Mouse (Mus musculus) stomach, embryonic 14.5 days (tissue): ENCODE measurements around the gene Mfsd6. TPM values are rescaled to one million over a fixed set of nuclear protein-coding genes. Genes with fewer than 3 reads are reported as not detected.

Source experiments
- ATAC-seq: fragments of 200-750 bp; cut with Nextera tagmentation; 2 replicates; pipeline ENCODE4 v1.8.0; 2017; ENCODE audit warnings: low read depth, moderate TSS enrichment; ENCODE audit not compliant: insufficient number of reproducible peaks, insufficient read depth, low FRiP score
- H3K27ac ChIP-seq: fragments of 300-500 bp; sonication (generic); 2 replicates; pipeline ENCODE4 v1.5.1; 2014; ENCODE audit warnings: mild to moderate bottlenecking, low read length, moderate library complexity, mixed read lengths
- H3K27me3 ChIP-seq: fragments of 300-500 bp; sonication (generic); 2 replicates; pipeline ENCODE4 v1.6.1; 2014; ENCODE audit warnings: low read length, control low read depth, mixed read lengths; ENCODE audit not compliant: control insufficient read depth, insufficient read depth
- H3K36me3 ChIP-seq: fragments of 300-500 bp; sonication (generic); 2 replicates; pipeline ENCODE4 v1.6.1; 2014; ENCODE audit warnings: mild to moderate bottlenecking, control low read depth, low read length, moderate library complexity, mixed read lengths; ENCODE audit not compliant: control insufficient read depth, insufficient read depth
- H3K4me1 ChIP-seq: fragments of 300-500 bp; sonication (generic); 2 replicates; pipeline ENCODE4 v1.6.1; 2014; ENCODE audit warnings: low read length, control low read depth, mixed read lengths; ENCODE audit not compliant: control insufficient read depth, insufficient read depth
- H3K4me2 ChIP-seq: fragments of 300-500 bp; sonication (generic); replicated peaks from 2 replicates; pipeline ENCODE4 v1.6.1; 2014; ENCODE audit warnings: low read depth, low read length, control low read depth
- H3K4me3 ChIP-seq: fragments of 300-500 bp; sonication (generic); 2 replicates; pipeline ENCODE4 v1.5.1; 2014; ENCODE audit warnings: low read depth, low read length, control low read depth
- H3K9ac ChIP-seq: fragments of 300-500 bp; sonication (generic); replicated peaks from 2 replicates; pipeline ENCODE4 v1.6.1; 2014; ENCODE audit warnings: low read depth, mild to moderate bottlenecking, control low read depth, low read length, moderate library complexity, mixed read lengths
- H3K9me3 ChIP-seq: fragments of 300-500 bp; sonication (generic); 2 replicates; pipeline ENCODE4 v1.6.1; 2016; ENCODE audit warnings: low read depth, low read length, control low read depth; ENCODE audit not compliant: control insufficient read depth
- WGBS: fragments of 180-500 bp; shearing (Covaris S2); extraction: QIAGEN DNeasy Blood & Tissue Kit; methylation state at CpG from one replicate; pipeline ENCODE4 v1.1.7; 2014; 5-methylcytosine and 5-hydroxymethylcytosine counted together
- polyA plus RNA-seq: library from polyadenylated mRNA; unstranded; fragments of >200 nt; fragmentation: Nextera tagmentation; extraction: Ambion mirVana; gene quantifications from 2 replicates; pipeline ENCODE4 v1.2.1, GENCODE M21; 2014

Mfsd6 gene
- polyA plus RNA-seq, 1 experiment from 2014 or later = 6.4 TPM

GRCm38 (mm10) chr1:52620442-52620841 is 106.8 kb downstream of the Mfsd6 start:
- Histone ChIP-seq H3K9me3 (no peaks in the 10 kb centered on the region), H3K4me3 (no peak overlapping the region), H3K4me1 (no peaks in the 10 kb centered on the region), H3K9ac (no peak overlapping the region), H3K27ac (no peak overlapping the region), H3K36me3 (no peaks in the 10 kb centered on the region), H3K4me2 (no peak overlapping the region), H3K27me3 (no peaks in the 10 kb centered on the region)
- no peak for ATAC-seq

- no peaks in the 10 kb centered on the region for H3K36me3 ChIP-seq
- no peaks in the 10 kb centered on the region for H3K4me1 ChIP-seq
- H3K9me3 ChIP-seq = no peaks in the 10 kb centered on the region
- H3K9ac ChIP-seq = no peak overlapping the region
- no peak overlapping the region for H3K4me2 ChIP-seq
- H3K4me3 ChIP-seq = no peak overlapping the region
- no peak for ATAC-seq
- 29% methylated on average over 1 of the region's 1 CpGs for WGBS
- no peaks in the 10 kb centered on the region for H3K27me3 ChIP-seq
- no peak overlapping the region for H3K27ac ChIP-seq
Measured at GRCm38 (mm10) chr1:52618217-52618616, 109.0 kb downstream of the Mfsd6 start.

- no peak overlapping the region for H3K4me3 ChIP-seq
- no peaks in the 10 kb centered on the region for H3K27me3 ChIP-seq
- H3K9ac ChIP-seq = no peak overlapping the region
- H3K27ac ChIP-seq = no peak overlapping the region
- no peaks in the 10 kb centered on the region for H3K9me3 ChIP-seq
- no peaks in the 10 kb centered on the region for H3K4me1 ChIP-seq
- no peak overlapping the region for H3K4me2 ChIP-seq
- 88% methylated on average over 4 of the region's 4 CpGs for WGBS
- H3K36me3 ChIP-seq = no peaks in the 10 kb centered on the region
- no peak for ATAC-seq
Measured at GRCm38 (mm10) chr1:52608486-52608885, 118.8 kb downstream of the Mfsd6 start.

- ATAC-seq = no peak
- H3K4me3 ChIP-seq = no peak overlapping the region
- H3K36me3 ChIP-seq = no peaks in the 10 kb centered on the region
- H3K4me2 ChIP-seq = no peak overlapping the region
- H3K9ac ChIP-seq = no peak overlapping the region
- H3K9me3 ChIP-seq = no peaks in the 10 kb centered on the region
- 75% methylated on average over 1 of the region's 1 CpGs for WGBS
- no peak overlapping the region for H3K27ac ChIP-seq
- H3K27me3 ChIP-seq = no peaks in the 10 kb centered on the region
- no peaks in the 10 kb centered on the region for H3K4me1 ChIP-seq
Measured at GRCm38 (mm10) chr1:52607700-52608099, 119.6 kb downstream of the Mfsd6 start.

Other genes with a start within 250 kb of the Mfsd6 start
- 16.0 and 16.2 TPM in 2 replicates for gene Nab1, start 226.8 kb downstream of the Mfsd6 start, polyA plus RNA-seq
- gene Nemp2, start 96.8 kb downstream of the Mfsd6 start, polyA plus RNA-seq = 14.3 and 16.2 TPM in 2 replicates
- 12.8 and 15.6 TPM in 2 replicates for gene Inpp1, start 90.2 kb upstream of the Mfsd6 start, polyA plus RNA-seq
- 22.7 and 24.1 TPM in 2 replicates for gene Hibch, start 117.5 kb upstream of the Mfsd6 start, polyA plus RNA-seq